Mouse (Mus musculus) cortical plate, adult 2 months (tissue): ENCODE data around the gene Iqsec1.

Experiments
- CTCF ChIP-seq: fragments of 200-500 bp; IDR thresholded peaks from 2 replicates; pipeline ENCODE4 v1.5.1; 2011; ENCODE audit warnings: mild to moderate bottlenecking, control low read depth, low read length; ENCODE audit not compliant: insufficient read depth; ENCODE audit errors: extremely low read depth
- POLR2A ChIP-seq: fragments of 200-500 bp; IDR thresholded peaks from 2 replicates; pipeline ENCODE4 v1.6.1; 2011; ENCODE audit warnings: mild to moderate bottlenecking, low read length, control low read depth; ENCODE audit not compliant: insufficient read depth; ENCODE audit errors: extremely low read depth

GRCm38 (mm10) chr6:90807581-90807980 lies 180.9 kb downstream of the Iqsec1 start:
- TF ChIP-seq POLR2A (0 out of 2 replicates have a peak, but pooled peaks have one; percentile 10), CTCF (no peak)
